Mouse (Mus musculus): ENCODE measurements around the gene Jup. TPM values are rescaled to one million over a fixed set of nuclear protein-coding genes. Genes with fewer than 3 reads are reported as not detected.
A peak's percentile ranks its signal among the peaks of the same experiment; 100 is the strongest.

Jup gene
- total RNA-seq, 2 experiments from 2014 or later: 68.6 to 104 TPM

DNA sequence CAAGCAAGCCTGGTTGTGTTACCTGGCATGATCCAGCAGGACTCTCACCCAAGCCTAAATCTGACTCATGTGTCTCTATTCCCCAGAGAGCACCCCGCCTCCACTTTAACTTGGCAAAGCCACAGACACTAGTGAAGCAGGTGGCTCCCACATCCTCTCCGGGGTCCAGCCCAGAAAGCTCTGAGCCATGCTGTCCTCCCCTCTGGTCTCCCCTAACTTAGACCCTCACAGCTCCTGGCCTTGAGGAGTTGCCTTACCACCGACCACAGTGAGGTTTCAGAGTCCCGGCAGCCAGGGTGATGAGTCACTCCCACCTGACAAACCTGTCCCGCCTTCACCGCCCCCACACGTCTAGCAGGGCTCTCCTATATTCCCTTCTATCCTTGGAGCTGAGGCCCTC, 3.8 kb downstream of the Jup start:
- intact Hi-C loops (cut with DNase I): no loop called here
- DNase-seq: peak; percentile 69
- peak overlapping the region; percentile 98 for H3K4me3 ChIP-seq
- peak overlapping the region; percentile 94 for H3K27ac ChIP-seq
- no peak for TF ChIP-seq CTCF (IDR thresholded peaks at IDR 0.05)

DNA sequence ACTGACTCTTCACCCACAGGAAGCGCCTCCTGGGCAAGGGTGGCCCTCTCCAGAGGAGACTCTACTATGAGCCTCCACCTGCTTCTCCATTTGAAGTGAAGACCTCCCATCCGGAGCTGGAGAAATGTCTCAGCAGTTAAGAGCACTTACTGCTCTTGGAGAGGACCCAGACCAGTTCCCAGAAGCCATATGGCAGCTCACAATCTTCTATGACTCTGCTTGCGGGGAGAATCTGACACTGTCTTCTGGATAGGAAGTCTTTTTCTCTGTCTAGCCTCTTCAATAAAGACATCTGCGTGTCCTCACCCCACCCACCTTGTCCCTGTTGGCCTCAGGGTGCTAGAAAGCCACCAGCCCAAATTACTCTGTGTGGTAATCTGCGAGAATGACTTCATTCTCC, 4.6 kb downstream of the Jup start:
- Histone ChIP-seq H3K4me3 (peak overlapping the region; percentile 98), H3K27ac (peak overlapping the region; percentile 94)
- peak; percentile 50 for DNase-seq
- intact Hi-C loops (cut with DNase I): no loop called here
- TF ChIP-seq CTCF (IDR thresholded peaks at IDR 0.05): no peak

DNA sequence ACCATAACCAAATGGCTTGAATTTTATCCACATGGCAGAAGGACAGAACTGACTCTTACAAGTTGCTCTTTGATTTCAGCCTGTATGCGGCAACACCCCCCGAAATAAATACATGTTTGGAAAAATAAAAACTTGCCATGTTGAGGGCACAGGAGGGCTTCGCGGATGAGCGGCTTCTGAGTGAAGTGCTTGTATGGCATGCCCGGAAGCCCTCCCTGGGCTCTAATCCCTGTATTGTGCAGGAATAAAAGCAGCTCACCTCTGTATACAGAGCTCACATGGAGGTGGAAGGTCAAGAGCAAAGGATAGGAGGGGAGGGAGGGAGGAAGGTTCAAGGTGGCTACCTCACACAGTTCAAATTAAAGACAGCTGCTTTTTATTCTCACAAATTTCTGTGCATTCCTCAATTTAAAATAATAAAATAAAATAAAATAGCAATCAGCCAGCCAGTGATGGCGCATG, 5.6 kb downstream of the Jup start:
- Histone ChIP-seq H3K4me3 (peak overlapping the region; percentile 98), H3K27ac (peak overlapping the region; percentile 94)
- intact Hi-C loops (cut with DNase I): no loop called here
- no peak for DNase-seq
- no peak for TF ChIP-seq CTCF (IDR thresholded peaks at IDR 0.05)

DNA sequence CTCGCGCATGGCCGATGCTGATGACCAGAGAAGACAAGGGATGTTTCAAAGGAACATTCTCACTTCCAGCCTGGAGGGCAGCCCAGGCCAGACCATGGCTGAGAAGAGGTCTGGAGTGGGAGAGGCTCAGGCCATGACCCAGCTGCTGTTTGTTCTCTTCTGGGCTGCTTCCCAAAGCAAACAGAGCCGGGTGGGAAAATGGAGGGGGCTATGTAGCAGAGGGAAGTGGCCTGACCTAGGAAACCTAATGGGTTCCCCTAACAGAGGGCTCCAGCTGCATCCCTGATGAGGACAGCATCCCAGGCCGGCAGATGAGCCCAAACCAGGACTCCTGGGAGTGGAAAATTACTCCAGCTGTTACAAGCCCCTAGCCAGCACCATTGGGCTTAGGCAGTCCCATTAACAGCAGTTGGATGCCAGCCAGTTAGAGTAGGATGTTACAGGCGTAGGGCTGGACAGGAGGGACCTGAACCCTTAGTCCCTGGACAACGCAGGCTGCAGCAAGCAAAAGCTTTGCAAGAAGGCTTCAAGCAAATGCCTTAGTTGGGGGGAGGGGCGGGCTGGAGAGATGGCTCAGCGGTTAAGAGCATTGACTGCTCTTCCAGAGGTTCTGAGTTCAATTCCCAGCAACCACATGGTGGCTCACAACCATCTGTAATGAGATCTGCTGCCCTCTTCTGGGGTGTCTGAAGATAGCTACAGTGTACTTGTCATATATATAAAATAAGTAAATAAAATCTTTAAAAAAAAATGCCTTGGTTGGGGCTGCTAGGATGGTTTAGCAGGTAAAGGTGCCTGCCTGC, 6.3 kb downstream of the Jup start:
- intact Hi-C loops (cut with DNase I): no loop called here
- DNase-seq: peak; percentile 83

DNA sequence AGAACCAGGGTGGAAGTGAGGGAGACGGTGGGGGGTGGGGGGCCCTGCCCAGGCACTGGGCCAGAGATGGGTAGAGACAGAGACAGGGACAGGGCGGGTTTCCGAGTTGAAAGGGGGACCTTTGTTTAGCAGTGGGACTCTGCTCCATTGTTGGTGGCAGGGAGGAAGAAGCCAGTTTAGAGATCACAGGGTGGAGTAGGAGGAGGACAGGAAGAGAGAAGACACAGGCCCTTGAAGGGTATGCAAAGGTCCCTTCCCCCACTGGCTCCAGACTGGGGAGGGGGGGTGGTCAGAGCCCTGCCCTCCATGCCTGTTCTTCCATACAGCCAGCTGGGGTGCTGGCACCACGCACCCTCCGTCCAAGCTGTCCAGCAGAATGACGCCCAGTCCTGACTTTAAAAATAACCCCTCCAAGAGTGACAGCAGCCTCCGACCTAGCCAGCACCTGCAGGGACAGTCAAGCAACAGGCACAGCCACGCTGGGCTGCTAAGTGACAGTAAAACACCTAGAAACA, 7.6 kb downstream of the Jup start:
- DNase-seq: peak; percentile 90
- intact Hi-C loops (cut with DNase I): no loop called here
- H3K4me3 ChIP-seq: peak overlapping the region; percentile 98
- H3K27ac ChIP-seq: peak overlapping the region; percentile 94
- no peak for TF ChIP-seq CTCF (IDR thresholded peaks at IDR 0.05)

More for the DNA sequence above, 6.3 kb downstream of the Jup start:
- peak overlapping the region; percentile 94 for H3K27ac ChIP-seq
- peak; percentile 39 for TF ChIP-seq CTCF (IDR thresholded peaks at IDR 0.05)
- peak overlapping the region; percentile 98 for H3K4me3 ChIP-seq

DNA sequence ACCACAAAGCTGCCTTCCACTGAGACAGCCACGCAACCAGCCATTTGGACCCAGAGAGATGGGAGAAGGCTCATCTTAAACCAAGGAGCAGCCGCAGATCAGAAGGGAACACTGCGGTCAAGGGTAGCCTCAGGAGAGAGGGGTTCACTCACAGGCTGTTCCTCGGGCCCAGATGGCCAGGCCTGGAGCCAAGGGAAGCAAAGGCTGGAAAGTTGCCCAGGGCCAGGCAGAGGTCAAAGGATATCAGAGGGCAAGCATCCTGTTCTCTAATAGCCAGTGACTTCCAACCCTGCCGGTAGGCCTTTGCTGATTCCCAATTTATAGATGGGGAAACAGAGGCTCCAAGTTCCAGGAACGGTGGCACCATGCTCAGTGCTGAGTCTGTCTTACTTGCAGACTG, 9.0 kb downstream of the Jup start:
- peak overlapping the region; percentile 98 for H3K4me3 ChIP-seq
- peak; percentile 86 for DNase-seq
- peak overlapping the region; percentile 94 for H3K27ac ChIP-seq
- TF ChIP-seq CTCF (IDR thresholded peaks at IDR 0.05): no peak
- intact Hi-C loops (cut with DNase I): no loop called here

DNA sequence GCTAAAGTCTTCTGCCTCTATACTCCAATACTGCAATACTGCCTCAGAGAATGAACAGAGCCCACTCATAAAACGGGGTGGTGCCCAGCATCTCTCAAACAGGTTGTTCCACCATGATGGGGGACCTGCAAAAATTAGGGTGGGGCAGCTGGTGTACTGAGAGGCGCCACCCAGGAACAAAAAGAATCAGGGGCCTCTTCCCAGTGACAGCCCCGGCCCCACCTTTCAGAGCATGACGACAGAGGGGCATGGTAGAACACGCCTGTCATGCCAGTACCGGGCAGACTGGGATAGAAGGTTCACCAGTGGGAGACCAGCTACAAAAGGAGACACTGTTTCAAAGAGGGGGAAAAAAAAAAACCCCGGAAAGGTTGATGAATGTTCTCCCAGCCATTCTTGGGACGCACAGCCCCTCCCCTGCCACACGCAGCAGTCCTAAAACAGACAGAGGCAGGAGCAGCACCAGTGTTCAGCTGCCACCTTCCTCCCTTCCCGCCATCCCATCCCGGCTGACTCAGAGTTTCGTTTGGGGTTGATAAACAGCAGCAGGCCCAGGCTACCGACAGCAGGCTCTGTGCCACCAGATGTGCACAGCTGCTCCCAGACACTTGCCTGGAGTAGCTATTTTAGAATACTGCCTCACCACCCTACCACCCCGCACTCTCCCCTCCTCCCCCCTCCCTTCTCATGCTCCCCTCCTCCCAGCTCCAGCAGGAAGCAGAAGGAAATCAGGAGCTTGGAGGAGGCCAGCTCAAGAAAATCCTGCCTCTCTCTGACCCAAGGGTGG, 9.8 kb downstream of the Jup start:
- peak; percentile 82 for DNase-seq
- H3K4me3 ChIP-seq: peak overlapping the region; percentile 98
- TF ChIP-seq CTCF (IDR thresholded peaks at IDR 0.05): no peak
- H3K27ac ChIP-seq: peak overlapping the region; percentile 94
- intact Hi-C loops (cut with DNase I): loop anchor here (2.0 kb wide), 1 partner anchor 13 kb away; no protein-coding TSS in a partner anchor

DNA sequence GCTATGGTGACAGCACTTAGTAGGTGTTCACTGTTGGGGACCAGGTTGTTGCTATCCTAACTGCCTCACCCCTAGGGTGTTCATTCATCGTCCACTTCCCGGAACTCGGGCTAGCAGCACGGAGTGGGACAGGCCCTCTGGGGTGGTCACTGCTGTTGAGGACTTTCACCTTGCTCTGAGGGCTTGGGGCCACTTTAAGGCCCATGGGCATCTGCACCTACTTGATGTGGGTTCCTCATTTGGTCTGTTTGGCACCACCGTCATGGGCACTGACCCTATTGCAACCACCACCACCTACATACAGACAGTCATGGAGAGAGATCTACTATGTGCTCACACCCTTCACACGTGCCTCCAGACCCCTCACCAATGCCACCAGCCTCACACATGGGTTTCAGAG, 10.5 kb downstream of the Jup start:
- TF ChIP-seq CTCF (IDR thresholded peaks at IDR 0.05): no peak
- Histone ChIP-seq H3K4me3 (peak overlapping the region; percentile 98), H3K27ac (peak overlapping the region; percentile 94)
- DNase-seq: no peak
- intact Hi-C loops (cut with DNase I): loop anchor here (2.0 kb wide), 1 partner anchor 14 kb away; no protein-coding TSS in a partner anchor

DNA sequence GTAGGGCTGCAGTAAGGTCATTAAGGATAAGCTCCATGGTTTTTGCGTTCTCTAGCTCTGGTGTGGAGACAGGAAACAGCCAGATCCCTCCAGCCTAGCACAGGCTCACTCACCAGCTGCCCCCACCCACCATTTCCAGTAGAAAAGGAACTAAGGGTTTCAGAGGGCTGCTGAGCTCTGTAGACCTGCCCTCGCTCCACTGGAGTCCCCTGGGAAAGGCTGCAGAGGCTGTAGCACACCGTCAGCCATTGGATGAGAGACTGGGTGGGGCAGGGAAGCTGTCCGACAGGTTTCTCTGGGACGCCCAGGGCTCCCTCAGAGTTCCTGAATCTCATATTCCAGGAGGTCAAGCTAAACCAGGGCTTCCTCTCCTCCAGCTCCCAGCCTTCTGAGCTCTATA, 11.0 kb downstream of the Jup start:
- Histone ChIP-seq H3K27ac (peak overlapping the region; percentile 94), H3K4me3 (peak overlapping the region; percentile 98)
- intact Hi-C loops (cut with DNase I): loop anchor here (2.0 kb wide), 1 partner anchor 14 kb away; no protein-coding TSS in a partner anchor
- no peak for DNase-seq
- no peak for TF ChIP-seq CTCF (IDR thresholded peaks at IDR 0.05)

DNA sequence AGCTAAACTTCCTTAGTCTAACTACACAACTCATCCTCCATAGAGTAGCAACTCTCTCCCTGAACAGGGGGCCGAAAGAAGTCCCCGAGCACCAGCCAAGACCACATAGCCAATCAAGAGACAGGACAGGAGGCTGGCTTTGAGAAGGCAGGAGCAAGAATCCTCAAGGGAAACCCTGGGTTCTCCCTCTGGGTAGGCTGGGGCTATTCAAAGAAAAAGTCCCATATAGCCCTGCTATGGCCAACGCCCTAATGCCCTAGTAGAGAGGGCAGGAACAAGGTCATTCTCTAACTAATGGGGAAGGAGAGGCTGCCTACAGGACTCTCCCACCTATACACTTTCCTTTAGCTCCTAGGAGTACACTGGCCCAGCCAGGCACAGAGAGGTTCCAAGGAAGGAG, 12.5 kb downstream of the Jup start:
- no peak for TF ChIP-seq CTCF (IDR thresholded peaks at IDR 0.05)
- intact Hi-C loops (cut with DNase I): no loop called here
- Histone ChIP-seq H3K27ac (0 out of 2 replicates have a peak overlapping the region, but pooled peaks have one; percentile 43), H3K4me3 (no peak overlapping the region)
- DNase-seq: no peak

DNA sequence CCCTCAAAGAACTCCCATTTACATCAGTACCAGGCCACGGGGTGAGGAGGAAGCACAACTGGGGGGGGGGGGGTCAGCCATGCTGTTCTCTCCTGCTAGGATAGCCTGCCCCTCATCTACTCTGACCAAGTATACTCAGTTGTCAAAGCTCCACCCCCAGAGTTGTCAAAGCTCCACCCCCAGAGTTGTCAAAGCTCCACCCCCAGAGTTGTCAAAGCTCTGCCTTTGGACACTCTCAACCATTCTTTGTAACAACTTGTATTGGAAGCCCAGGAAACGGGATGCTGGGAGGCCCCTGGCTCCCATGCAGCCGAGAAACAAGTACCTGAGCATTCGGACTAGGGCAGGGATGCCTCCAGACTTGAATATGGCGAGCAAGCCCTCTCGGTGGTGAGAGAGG, 14.9 kb downstream of the Jup start:
- no peak overlapping the region for H3K4me3 ChIP-seq
- DNase-seq: no peak
- no peak overlapping the region for H3K27ac ChIP-seq
- no peak for TF ChIP-seq CTCF (IDR thresholded peaks at IDR 0.05)
- intact Hi-C loops (cut with DNase I): no loop called here

DNA sequence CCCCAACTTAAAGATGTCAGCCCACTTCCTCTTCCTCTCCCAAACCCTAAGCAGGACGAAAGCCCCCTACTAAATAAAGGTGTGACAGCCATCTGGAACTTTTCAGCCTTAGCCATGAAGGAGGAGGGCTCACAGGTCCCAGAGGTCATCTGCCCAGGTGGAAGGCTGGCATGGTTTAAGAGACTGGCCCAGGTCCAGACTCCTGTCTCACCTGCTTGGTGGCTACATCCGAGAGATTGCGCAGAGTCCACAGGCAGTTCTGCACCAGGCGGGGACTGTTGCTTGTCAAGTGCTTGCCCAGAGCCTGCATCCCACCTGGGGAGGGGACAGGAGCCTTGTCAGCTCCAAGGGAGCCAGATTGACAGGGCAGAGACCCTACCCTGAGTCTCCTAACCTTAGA, 18.3 kb downstream of the Jup start:
- no peak for DNase-seq
- no peak overlapping the region for H3K4me3 ChIP-seq
- intact Hi-C loops (cut with DNase I): no loop called here
- H3K27ac ChIP-seq: no peak overlapping the region
- no peak for TF ChIP-seq CTCF (IDR thresholded peaks at IDR 0.05)

DNA sequence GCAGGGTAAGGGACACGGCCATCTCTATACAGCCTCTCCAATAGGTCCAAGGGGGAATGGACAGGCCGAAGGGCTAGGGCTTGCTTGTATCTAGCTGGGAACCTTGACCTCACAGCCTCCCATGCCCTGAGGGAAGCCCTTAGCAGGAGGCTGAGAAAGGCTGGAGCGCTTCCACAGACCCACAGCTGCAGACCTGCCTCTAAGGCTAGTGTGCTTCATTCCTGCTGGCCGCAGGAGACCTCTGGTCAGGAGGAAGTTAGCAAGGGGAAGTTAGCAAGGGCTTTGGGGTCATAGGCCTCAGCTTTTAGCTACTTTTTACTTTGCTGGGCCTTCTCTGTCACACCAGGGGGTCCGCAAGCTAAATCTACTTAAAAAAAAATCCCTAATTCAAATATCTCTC, 19.1 kb downstream of the Jup start:
- peak overlapping the region; percentile 24; the same call in 1 of the 2 replicates for H3K27ac ChIP-seq
- intact Hi-C loops (cut with DNase I): no loop called here
- no peak overlapping the region for H3K4me3 ChIP-seq
- no peak for TF ChIP-seq CTCF (IDR thresholded peaks at IDR 0.05)
- DNase-seq: no peak
